9 mouse cellular contexts compared by ENCODE assay signal in the genomic region with DNA sequence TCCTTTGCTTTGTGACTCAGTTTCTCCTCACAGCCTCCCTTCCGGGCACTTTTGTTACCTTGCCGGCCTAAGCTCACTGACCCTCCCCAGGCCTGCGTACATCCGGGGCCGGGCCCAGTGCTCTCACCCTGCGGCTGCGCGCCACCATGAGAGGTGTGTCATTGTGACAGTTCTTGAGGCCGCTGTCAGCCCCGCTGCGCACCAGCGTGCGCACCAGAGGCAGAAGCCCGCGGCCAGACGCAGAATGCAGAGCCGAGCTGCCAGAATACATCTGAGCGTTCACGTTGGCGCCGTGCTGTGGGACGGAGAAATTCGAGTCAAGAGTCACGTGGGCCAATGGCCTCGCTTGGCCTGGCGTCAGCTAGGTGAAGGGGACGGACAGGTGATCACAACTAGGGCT. TPM values are rescaled to one million over a fixed set of nuclear protein-coding genes. Genes with fewer than 3 reads are reported as not detected.
DNase-seq lines count a peak whose midpoint lies in the region; ATAC-seq and TF ChIP-seq lines count a peak whose summit lies in the region.
"Had no signal": no experiment of that assay in that cellular context is flagged by ENCODE, and none has a peak within 500 bp of the region (broad histone marks: within the 10 kb centered on the region; RNA-seq: fewer than 3 reads in every experiment).

No protein-coding gene starts in this region.

- no peaks in the 10 kb centered on the region for H3K36me3 ChIP-seq in neural tube, embryonic 12.5 days
- H3K36me3 ChIP-seq in embryonic facial prominence, embryonic 14.5 days (ENCODE audit: control insufficient read depth, insufficient read depth, low read length): no peaks in the 10 kb centered on the region
- no peaks in the 10 kb centered on the region for H3K36me3 ChIP-seq in hindbrain, postnatal 0 days (ENCODE audit: insufficient read depth, low read length)
- no peaks in the 10 kb centered on the region for H3K36me3 ChIP-seq in midbrain, embryonic 12.5 days

- peak overlapping the region; percentile 33; the same call in 1 of the 2 replicates for H3K9ac ChIP-seq in neural tube, embryonic 12.5 days
- 0 out of 2 replicates have a peak overlapping the region, but pooled peaks have one; percentile 25 for H3K9ac ChIP-seq in embryonic facial prominence, embryonic 14.5 days (ENCODE audit: low read depth, low read length)
- H3K9ac ChIP-seq in hindbrain, postnatal 0 days (replicated peaks; ENCODE audit: low read length): peak overlapping the region; percentile 28
- H3K9ac ChIP-seq in midbrain, embryonic 12.5 days (replicated peaks): no peak overlapping the region

- H3K27ac ChIP-seq in neural tube, embryonic 12.5 days: no peak overlapping the region
- no peak overlapping the region for H3K27ac ChIP-seq in embryonic facial prominence, embryonic 14.5 days (replicated peaks; ENCODE audit: low read depth, low read length)
- H3K27ac ChIP-seq in hindbrain, postnatal 0 days: no peak overlapping the region
- no peak overlapping the region for H3K27ac ChIP-seq in midbrain, embryonic 12.5 days (replicated peaks)

- DNase-seq in neural tube, embryonic 10.5 days (ENCODE audit: extremely low spot score, low spot score): no peak
- DNase-seq in embryonic facial prominence, embryonic 14.5 days (ENCODE audit: low spot score): peak; percentile 29
- DNase-seq in hindbrain, postnatal 0 days (ENCODE audit: low spot score): peak; percentile 53
- no peak for DNase-seq in layer of hippocampus, adult 9-11 months
- no peak for DNase-seq in frontal cortex, postnatal 36 days (ENCODE audit: low spot score in 2 of 2)
- DNase-seq in spleen, adult 12 weeks (ENCODE audit: low spot score): no peak

- peaks cover 9% of the 10 kb centered on the region; the same call in 1 of the 2 replicates for H3K4me1 ChIP-seq in neural tube, embryonic 12.5 days
- peaks cover 5% of the 10 kb centered on the region for H3K4me1 ChIP-seq in embryonic facial prominence, embryonic 14.5 days (ENCODE audit: control insufficient read depth, insufficient read depth, low read length)
- no peaks in the 10 kb centered on the region for H3K4me1 ChIP-seq in hindbrain, postnatal 0 days (ENCODE audit: insufficient read depth, low read length)
- peaks cover 11% of the 10 kb centered on the region for H3K4me1 ChIP-seq in midbrain, embryonic 12.5 days

- peaks cover 45% of the 10 kb centered on the region for H3K27me3 ChIP-seq in neural tube, embryonic 12.5 days (replicated peaks)
- H3K27me3 ChIP-seq in embryonic facial prominence, embryonic 14.5 days (replicated peaks; ENCODE audit: control insufficient read depth, insufficient read depth, low read length): peaks cover 40% of the 10 kb centered on the region
- peaks cover 16% of the 10 kb centered on the region for H3K27me3 ChIP-seq in hindbrain, postnatal 0 days (ENCODE audit: insufficient read depth, low read length)
- peaks cover 66% of the 10 kb centered on the region for H3K27me3 ChIP-seq in midbrain, embryonic 12.5 days

- H3K4me2 ChIP-seq in neural tube, embryonic 12.5 days (replicated peaks): peak overlapping the region; percentile 48
- peak overlapping the region; percentile 41 for H3K4me2 ChIP-seq in embryonic facial prominence, embryonic 14.5 days (ENCODE audit: low read depth, low read length)
- H3K4me2 ChIP-seq in hindbrain, postnatal 0 days (ENCODE audit: low read depth, low read length): peak overlapping the region; percentile 45
- H3K4me2 ChIP-seq in midbrain, embryonic 12.5 days (replicated peaks): peak overlapping the region; percentile 42

- no peaks in the 10 kb centered on the region for H3K9me3 ChIP-seq in neural tube, embryonic 12.5 days
- H3K9me3 ChIP-seq in embryonic facial prominence, embryonic 14.5 days (ENCODE audit: control insufficient read depth, low read length): no peaks in the 10 kb centered on the region
- no peaks in the 10 kb centered on the region for H3K9me3 ChIP-seq in hindbrain, postnatal 0 days (ENCODE audit: low read length)
- no peaks in the 10 kb centered on the region for H3K9me3 ChIP-seq in midbrain, embryonic 12.5 days

- 0 out of 2 replicates have a peak overlapping the region, but pooled peaks have one; percentile 3 for H3K4me3 ChIP-seq in neural tube, embryonic 12.5 days
- peak overlapping the region; percentile 23 for H3K4me3 ChIP-seq in embryonic facial prominence, embryonic 14.5 days (ENCODE audit: low read depth, low read length)
- H3K4me3 ChIP-seq in hindbrain, postnatal 0 days (ENCODE audit: low read length): peak overlapping the region; percentile 15
- peak overlapping the region; percentile 24 for H3K4me3 ChIP-seq in midbrain, embryonic 12.5 days

- no peak for ATAC-seq in neural tube, embryonic 12.5 days (ENCODE audit: low FRiP score, low read depth)
- peak; percentile 77 for ATAC-seq in embryonic facial prominence, embryonic 14.5 days (ENCODE audit: low read depth)
- peak; percentile 80 for ATAC-seq in hindbrain, postnatal 0 days
- peak; percentile 44; the same call in 1 of the 2 replicates for ATAC-seq in midbrain, embryonic 12.5 days (ENCODE audit: low FRiP score, low read depth)

- WGBS in neural tube, embryonic 12.5 days: 4% methylated on average over 27 of the region's 27 CpGs
- WGBS in embryonic facial prominence, embryonic 14.5 days: 4% methylated on average over 27 of the region's 27 CpGs
- 4% methylated on average over 27 of the region's 27 CpGs for WGBS in hindbrain, postnatal 0 days
- WGBS in midbrain, embryonic 12.5 days: 3% methylated on average over 27 of the region's 27 CpGs

- no peak for TF ChIP-seq CTCF in hindbrain, postnatal 0 days (IDR thresholded peaks at IDR 0.05; ENCODE audit: low read depth)

RNA-seq across cellular contexts. Expression of a gene that starts 12.8 kb away (rescaled TPM):
- polyA plus RNA-seq in neural tube, embryonic 12.5 days (2016; fragmentation: Nextera tagmentation; extraction: Ambion mirVana): 0.73 and 0.87 TPM in 2 replicates
- 4.7 TPM in 2 replicates for polyA plus RNA-seq in embryonic facial prominence, embryonic 14.5 days (2014; fragmentation: Nextera tagmentation; extraction: Ambion mirVana)
- total RNA-seq in hindbrain, postnatal 0 days (2014; rRNA removed): not detected in 2 replicates
- 0.46 and 0.55 TPM in 2 replicates for polyA plus RNA-seq in hindbrain, postnatal 0 days (2015; fragmentation: Nextera tagmentation; extraction: Ambion mirVana)
- 0.27 and 0.36 TPM in 2 replicates for polyA plus RNA-seq in midbrain, embryonic 12.5 days (2016; fragmentation: Nextera tagmentation; extraction: Ambion mirVana)
- total RNA-seq: left cerebral cortex, postnatal 10 days had no signal

RNA-seq across cellular contexts. Expression of a gene that starts 13.2 kb away (rescaled TPM):
- polyA plus RNA-seq in neural tube, embryonic 12.5 days (2016; fragmentation: Nextera tagmentation; extraction: Ambion mirVana): 1.0 and 2.1 TPM in 2 replicates
- polyA plus RNA-seq in embryonic facial prominence, embryonic 14.5 days (2014; fragmentation: Nextera tagmentation; extraction: Ambion mirVana): 4.3 and 4.6 TPM in 2 replicates
- 0.40 and 0.89 TPM in 2 replicates for total RNA-seq in hindbrain, postnatal 0 days (2014; rRNA removed)
- polyA plus RNA-seq in hindbrain, postnatal 0 days (2015; fragmentation: Nextera tagmentation; extraction: Ambion mirVana): 0.66 and 1.1 TPM in 2 replicates
- 0.52 and 0.64 TPM in 2 replicates for polyA plus RNA-seq in midbrain, embryonic 12.5 days (2016; fragmentation: Nextera tagmentation; extraction: Ambion mirVana)

RNA-seq across cellular contexts. Expression of a gene that starts 38.6 kb away (rescaled TPM):
- 15.1 and 15.4 TPM in 2 replicates for polyA plus RNA-seq in neural tube, embryonic 12.5 days (2016; fragmentation: Nextera tagmentation; extraction: Ambion mirVana)
- 101 and 114 TPM in 2 replicates for polyA plus RNA-seq in embryonic facial prominence, embryonic 14.5 days (2014; fragmentation: Nextera tagmentation; extraction: Ambion mirVana)
- total RNA-seq in hindbrain, postnatal 0 days (2014; rRNA removed): 43.2 and 50.7 TPM in 2 replicates
- 29.0 and 30.7 TPM in 2 replicates for polyA plus RNA-seq in hindbrain, postnatal 0 days (2015; fragmentation: Nextera tagmentation; extraction: Ambion mirVana)
- polyA plus RNA-seq in midbrain, embryonic 12.5 days (2016; fragmentation: Nextera tagmentation; extraction: Ambion mirVana): 10.7 and 14.1 TPM in 2 replicates

RNA-seq across cellular contexts. Expression of a gene that starts 42.4 kb away (rescaled TPM):
- 1.4 and 1.7 TPM in 2 replicates for polyA plus RNA-seq in neural tube, embryonic 12.5 days (2016; fragmentation: Nextera tagmentation; extraction: Ambion mirVana)
- 0.69 and 0.75 TPM in 2 replicates for polyA plus RNA-seq in embryonic facial prominence, embryonic 14.5 days (2014; fragmentation: Nextera tagmentation; extraction: Ambion mirVana)
- total RNA-seq in hindbrain, postnatal 0 days (2014; rRNA removed): 41.5 and 53.7 TPM in 2 replicates
- 14.6 and 16.1 TPM in 2 replicates for polyA plus RNA-seq in hindbrain, postnatal 0 days (2015; fragmentation: Nextera tagmentation; extraction: Ambion mirVana)
- 0.63 and 1.4 TPM in 2 replicates for polyA plus RNA-seq in midbrain, embryonic 12.5 days (2016; fragmentation: Nextera tagmentation; extraction: Ambion mirVana)

RNA-seq across cellular contexts. Expression of a gene that starts 51.7 kb away (rescaled TPM):
- polyA plus RNA-seq in neural tube, embryonic 12.5 days (2016; fragmentation: Nextera tagmentation; extraction: Ambion mirVana): not detected in 2 replicates
- polyA plus RNA-seq in embryonic facial prominence, embryonic 14.5 days (2014; fragmentation: Nextera tagmentation; extraction: Ambion mirVana): not detected in 2 replicates
- not detected in 2 replicates for total RNA-seq in hindbrain, postnatal 0 days (2014; rRNA removed)
- 0.86 and 0.89 TPM in 2 replicates for polyA plus RNA-seq in hindbrain, postnatal 0 days (2015; fragmentation: Nextera tagmentation; extraction: Ambion mirVana)
- 0.17 TPM in 1 of 2 replicates, not detected in the other for polyA plus RNA-seq in midbrain, embryonic 12.5 days (2016; fragmentation: Nextera tagmentation; extraction: Ambion mirVana)
- total RNA-seq: left cerebral cortex, postnatal 10 days had no signal

Comparison
In these comparisons a context has a peak if more than half of its experiments do, and no peak if none do; other contexts are left out.
1. DNase-seq: peak in embryonic facial prominence, embryonic 14.5 days (single experiment) and hindbrain, postnatal 0 days (single experiment); none in neural tube, embryonic 10.5 days (single experiment), layer of hippocampus, adult 9-11 months (single experiment), frontal cortex, postnatal 36 days (0 of 2) and spleen, adult 12 weeks (single experiment).
2. Peak in every context shown above with its lines, with median percentiles within 50 percentile points of each other: H3K4me2 ChIP-seq and H3K4me3 ChIP-seq.